Mouse (Mus musculus) embryonic facial prominence, embryonic 13.5 days (tissue): Measurements from ENCODE around the gene Acox2. TPM values are rescaled to one million over a fixed set of nuclear protein-coding genes. Genes with fewer than 3 reads are reported as not detected.

Experiments used
- ATAC-seq: fragments of 200-750 bp; cut with Nextera tagmentation; 2 replicates; pipeline ENCODE4 v1.8.0; 2017; ENCODE audit warnings: low read depth; ENCODE audit not compliant: insufficient number of reproducible peaks, insufficient read depth, low FRiP score, low TSS enrichment
- H3K27ac ChIP-seq: fragments of 300-500 bp; sonication (generic); 2 replicates; pipeline ENCODE4 v1.5.1; 2015; ENCODE audit warnings: moderate library complexity, mild to moderate bottlenecking, inconsistent platforms
- H3K27me3 ChIP-seq: fragments of 300-500 bp; sonication (generic); 2 replicates; pipeline ENCODE4 v1.6.1; 2015; ENCODE audit warnings: mild to moderate bottlenecking, inconsistent platforms
- H3K36me3 ChIP-seq: fragments of 300-500 bp; sonication (generic); 2 replicates; pipeline ENCODE4 v1.6.1; 2015; ENCODE audit warnings: mild to moderate bottlenecking, inconsistent platforms
- H3K4me1 ChIP-seq: fragments of 300-500 bp; sonication (generic); 2 replicates; pipeline ENCODE4 v1.6.1; 2015; ENCODE audit warnings: inconsistent platforms
- H3K4me2 ChIP-seq: fragments of 300-500 bp; sonication (generic); 2 replicates; pipeline ENCODE4 v1.6.1; 2015; ENCODE audit warnings: moderate library complexity, mild to moderate bottlenecking, inconsistent platforms
- H3K4me3 ChIP-seq: fragments of 300-500 bp; sonication (generic); 2 replicates; pipeline ENCODE4 v1.5.1; 2015; ENCODE audit warnings: mild to moderate bottlenecking, inconsistent platforms
- H3K9ac ChIP-seq: fragments of 300-500 bp; sonication (generic); 2 replicates; pipeline ENCODE4 v1.6.1; 2015; ENCODE audit warnings: mild to moderate bottlenecking, inconsistent platforms
- H3K9me3 ChIP-seq: fragments of 300-500 bp; sonication (generic); 2 replicates; pipeline ENCODE4 v1.6.1; 2016; ENCODE audit warnings: inconsistent platforms
- WGBS: fragments of 180-500 bp; shearing (Covaris S2); methylation state at CpG from one replicate; pipeline ENCODE4 v1.1.7; 2015; ENCODE audit warnings: mixed read lengths; 5-methylcytosine and 5-hydroxymethylcytosine counted together
- polyA plus RNA-seq: library from polyadenylated mRNA; unstranded; fragments of >200 nt; fragmentation: Nextera tagmentation; extraction: Ambion mirVana; gene quantifications from 2 replicates; pipeline ENCODE4 v1.2.1, GENCODE M21; 2015

Gene Acox2
- polyA plus RNA-seq, 1 experiment from 2014 or later = not detected

DNA sequence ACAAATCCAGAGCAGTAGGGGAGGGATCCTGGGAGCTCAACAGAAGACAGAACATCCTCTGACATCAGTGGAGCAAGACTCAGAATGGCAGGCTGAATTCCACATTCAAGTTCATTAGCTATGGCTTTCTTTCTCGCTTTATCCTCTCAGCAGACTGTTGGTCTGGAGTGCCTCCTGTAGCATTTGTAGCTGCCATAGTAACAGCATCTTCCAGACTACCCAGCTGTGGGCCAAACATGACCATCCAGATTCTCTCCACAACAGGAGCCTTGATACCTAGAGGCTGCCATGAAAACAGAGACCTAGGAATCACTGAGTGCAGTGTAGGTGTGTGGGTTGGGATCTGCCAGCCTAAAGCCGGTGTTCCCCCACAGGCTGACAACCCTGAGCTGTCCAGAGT, 49.3 kb downstream of the Acox2 start:
- Histone ChIP-seq H3K9me3 (no peaks in the 10 kb centered on the region), H3K9ac (no peak overlapping the region), H3K4me2 (no peak overlapping the region), H3K4me1 (peaks cover 8% of the 10 kb centered on the region), H3K36me3 (no peaks in the 10 kb centered on the region), H3K4me3 (no peak overlapping the region), H3K27me3 (no peaks in the 10 kb centered on the region), H3K27ac (no peak overlapping the region)
- ATAC-seq = no peak
- 86% methylated on average over 2 of the region's 2 CpGs for WGBS

GRCm38 (mm10) chr14:8208876-8209275, 50.3 kb downstream of the Acox2 start:
- ATAC-seq = no peak
- no peak overlapping the region for H3K4me2 ChIP-seq
- 0 out of 2 replicates have a peak, but pooled peaks cover 4% of the 10 kb centered on the region for H3K4me1 ChIP-seq
- H3K36me3 ChIP-seq = no peaks in the 10 kb centered on the region
- 75% methylated on average over 3 of the region's 3 CpGs for WGBS
- H3K27me3 ChIP-seq = no peaks in the 10 kb centered on the region
- no peaks in the 10 kb centered on the region for H3K9me3 ChIP-seq
- no peak overlapping the region for H3K27ac ChIP-seq
- no peak overlapping the region for H3K4me3 ChIP-seq
- no peak overlapping the region for H3K9ac ChIP-seq

DNA sequence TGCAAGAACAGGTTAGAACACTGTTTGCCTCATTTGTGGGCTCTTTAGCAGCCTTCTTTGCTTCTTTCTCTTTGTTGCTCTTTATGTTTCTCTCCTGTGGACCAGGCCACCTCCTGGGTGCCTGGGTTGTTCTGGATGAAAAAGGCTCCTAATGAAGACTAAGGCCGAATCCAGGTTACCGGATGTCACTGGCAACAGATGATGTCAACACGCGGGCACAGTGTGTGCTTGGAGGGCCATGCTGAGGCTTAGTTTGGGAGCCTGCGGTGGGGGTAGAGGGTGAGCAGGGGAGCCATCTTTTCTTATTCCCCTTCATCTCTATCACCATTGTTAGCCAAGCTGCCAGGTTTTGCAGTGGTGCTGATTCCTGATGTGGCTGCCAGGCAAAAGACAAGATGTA, 51.6 kb downstream of the Acox2 start:
- no peaks in the 10 kb centered on the region for H3K9me3 ChIP-seq
- ATAC-seq = no peak
- H3K9ac ChIP-seq = no peak overlapping the region
- 0 out of 2 replicates have a peak, but pooled peaks cover 4% of the 10 kb centered on the region for H3K4me1 ChIP-seq
- H3K4me3 ChIP-seq = no peak overlapping the region
- H3K27ac ChIP-seq = no peak overlapping the region
- 73% methylated on average over 5 of the region's 5 CpGs for WGBS
- no peak overlapping the region for H3K4me2 ChIP-seq
- no peaks in the 10 kb centered on the region for H3K27me3 ChIP-seq
- no peaks in the 10 kb centered on the region for H3K36me3 ChIP-seq

GRCm38 (mm10) chr14:8207105-8207504, 52.0 kb downstream of the Acox2 start:
- Histone ChIP-seq H3K9ac (no peak overlapping the region), H3K36me3 (no peaks in the 10 kb centered on the region), H3K27me3 (no peaks in the 10 kb centered on the region), H3K4me3 (no peak overlapping the region), H3K27ac (no peak overlapping the region), H3K4me1 (0 out of 2 replicates have a peak, but pooled peaks cover 4% of the 10 kb centered on the region), H3K9me3 (no peaks in the 10 kb centered on the region), H3K4me2 (no peak overlapping the region)
- peak; percentile 62; the same call in 1 of the 2 replicates for ATAC-seq
- WGBS = 26% methylated on average over 5 of the region's 5 CpGs

DNA sequence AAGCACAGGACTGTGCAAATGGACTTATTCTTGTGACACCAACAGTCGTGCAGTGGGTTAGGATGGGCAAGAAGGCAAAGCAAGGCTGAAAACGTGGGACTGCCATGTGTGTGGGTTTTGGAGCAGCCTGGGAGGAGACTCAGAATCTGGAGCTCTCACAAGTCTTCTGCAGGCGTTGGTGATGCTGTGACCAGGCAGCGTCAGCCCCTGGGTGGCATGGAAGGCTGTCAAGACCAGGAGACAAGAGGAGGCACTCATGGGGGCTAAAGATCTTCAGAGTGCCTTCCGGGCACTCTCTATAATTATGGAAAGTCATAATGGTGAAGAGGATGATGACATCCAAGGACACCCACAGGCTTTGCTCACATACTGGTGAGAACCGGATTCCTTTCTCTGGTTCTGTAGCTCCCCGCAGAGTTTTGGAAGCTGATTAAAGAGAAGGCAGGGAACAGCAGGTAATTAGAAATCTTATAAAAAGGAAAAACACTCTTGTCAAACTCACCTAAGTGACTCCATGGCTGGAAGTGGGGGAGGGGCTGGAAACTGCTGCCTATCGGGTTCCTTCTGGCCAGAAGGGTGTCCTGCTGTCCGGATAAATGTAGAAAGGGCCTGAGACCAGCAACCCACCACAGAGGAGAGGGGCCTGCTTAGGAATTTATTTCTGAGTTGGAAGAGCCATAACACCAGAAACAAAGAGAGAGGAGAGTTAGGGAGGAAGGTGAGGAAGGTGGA, 52.8 kb downstream of the Acox2 start:
- WGBS = 58% methylated on average over 9 of the region's 9 CpGs
- Histone ChIP-seq H3K4me1 (0 out of 2 replicates have a peak, but pooled peaks cover 4% of the 10 kb centered on the region), H3K4me2 (no peak overlapping the region), H3K27me3 (no peaks in the 10 kb centered on the region), H3K27ac (no peak overlapping the region), H3K36me3 (no peaks in the 10 kb centered on the region), H3K9me3 (no peaks in the 10 kb centered on the region), H3K4me3 (no peak overlapping the region), H3K9ac (no peak overlapping the region)
- ATAC-seq = no peak

- 60% methylated on average over 3 of the region's 3 CpGs for WGBS
- Histone ChIP-seq H3K36me3 (no peaks in the 10 kb centered on the region), H3K4me1 (no peaks in the 10 kb centered on the region), H3K27ac (no peak overlapping the region), H3K4me3 (no peak overlapping the region), H3K9me3 (no peaks in the 10 kb centered on the region), H3K4me2 (no peak overlapping the region), H3K27me3 (no peaks in the 10 kb centered on the region), H3K9ac (no peak overlapping the region)
- ATAC-seq = no peak
Measured at GRCm38 (mm10) chr14:8201715-8202114, 57.4 kb downstream of the Acox2 start.

DNA sequence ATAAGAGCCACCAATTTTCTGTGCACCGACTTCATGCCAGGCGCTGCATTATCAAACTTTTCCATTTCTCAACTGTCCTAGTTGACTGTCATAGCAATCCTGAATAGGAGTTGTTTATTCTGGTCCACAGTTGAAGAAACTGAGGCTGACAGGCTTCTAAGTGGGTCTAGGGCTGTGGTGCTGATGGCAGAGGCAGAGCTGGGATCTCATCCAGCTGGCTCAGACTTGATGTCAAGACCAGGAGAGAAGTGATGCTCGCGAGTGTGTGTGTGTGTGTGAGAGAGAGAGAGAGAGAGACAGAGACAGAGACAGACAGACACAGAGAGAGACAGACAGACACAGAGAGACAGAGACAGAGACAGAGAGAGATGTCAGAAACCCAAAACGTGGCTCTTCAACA, 58.4 kb downstream of the Acox2 start:
- Histone ChIP-seq H3K4me1 (no peaks in the 10 kb centered on the region), H3K4me2 (no peak overlapping the region), H3K27me3 (no peaks in the 10 kb centered on the region), H3K27ac (no peak overlapping the region), H3K9ac (no peak overlapping the region), H3K4me3 (no peak overlapping the region), H3K36me3 (no peaks in the 10 kb centered on the region), H3K9me3 (no peaks in the 10 kb centered on the region)
- WGBS = 82% methylated on average over 5 of the region's 5 CpGs
- ATAC-seq = no peak

DNA sequence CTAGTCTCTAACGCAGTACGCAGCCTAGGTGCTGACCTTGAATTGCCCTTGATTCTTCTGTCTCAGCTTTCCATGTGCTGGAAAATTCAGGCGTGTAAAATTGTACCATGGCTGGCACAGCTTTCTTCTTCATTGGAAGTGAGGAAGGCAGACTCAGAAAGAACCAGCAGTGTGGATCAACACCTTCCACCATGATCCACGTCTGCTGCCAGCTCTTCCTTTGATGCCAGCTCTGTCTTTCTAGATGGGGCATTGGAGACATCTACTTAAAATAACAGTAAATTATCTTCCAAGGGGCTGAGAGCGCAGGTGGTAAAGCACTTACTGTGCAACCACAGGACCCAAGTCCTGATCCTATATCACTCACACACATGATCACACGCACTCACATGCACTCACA, 66.4 kb downstream of the Acox2 start:
- Histone ChIP-seq H3K4me3 (no peak overlapping the region), H3K4me2 (no peak overlapping the region), H3K4me1 (no peaks in the 10 kb centered on the region), H3K27ac (no peak overlapping the region), H3K9me3 (no peaks in the 10 kb centered on the region), H3K9ac (no peak overlapping the region), H3K27me3 (no peaks in the 10 kb centered on the region), H3K36me3 (no peaks in the 10 kb centered on the region)
- 83% methylated on average over 6 of the region's 6 CpGs for WGBS
- no peak for ATAC-seq

- Histone ChIP-seq H3K36me3 (no peaks in the 10 kb centered on the region), H3K9me3 (no peaks in the 10 kb centered on the region), H3K9ac (no peak overlapping the region), H3K27ac (no peak overlapping the region), H3K27me3 (no peaks in the 10 kb centered on the region), H3K4me1 (no peaks in the 10 kb centered on the region), H3K4me3 (no peak overlapping the region), H3K4me2 (no peak overlapping the region)
- no peak for ATAC-seq
- WGBS = 53% methylated on average over 12 of the region's 12 CpGs
Measured at GRCm38 (mm10) chr14:8191331-8191965, 67.7 kb downstream of the Acox2 start.

GRCm38 (mm10) chr14:8190556-8190955, 68.6 kb downstream of the Acox2 start:
- no peak for ATAC-seq
- Histone ChIP-seq H3K4me1 (no peaks in the 10 kb centered on the region), H3K9ac (no peak overlapping the region), H3K36me3 (no peaks in the 10 kb centered on the region), H3K27me3 (no peaks in the 10 kb centered on the region), H3K4me2 (no peak overlapping the region), H3K27ac (no peak overlapping the region), H3K4me3 (no peak overlapping the region), H3K9me3 (no peaks in the 10 kb centered on the region)
- WGBS = 94% methylated on average over 3 of the region's 3 CpGs

DNA sequence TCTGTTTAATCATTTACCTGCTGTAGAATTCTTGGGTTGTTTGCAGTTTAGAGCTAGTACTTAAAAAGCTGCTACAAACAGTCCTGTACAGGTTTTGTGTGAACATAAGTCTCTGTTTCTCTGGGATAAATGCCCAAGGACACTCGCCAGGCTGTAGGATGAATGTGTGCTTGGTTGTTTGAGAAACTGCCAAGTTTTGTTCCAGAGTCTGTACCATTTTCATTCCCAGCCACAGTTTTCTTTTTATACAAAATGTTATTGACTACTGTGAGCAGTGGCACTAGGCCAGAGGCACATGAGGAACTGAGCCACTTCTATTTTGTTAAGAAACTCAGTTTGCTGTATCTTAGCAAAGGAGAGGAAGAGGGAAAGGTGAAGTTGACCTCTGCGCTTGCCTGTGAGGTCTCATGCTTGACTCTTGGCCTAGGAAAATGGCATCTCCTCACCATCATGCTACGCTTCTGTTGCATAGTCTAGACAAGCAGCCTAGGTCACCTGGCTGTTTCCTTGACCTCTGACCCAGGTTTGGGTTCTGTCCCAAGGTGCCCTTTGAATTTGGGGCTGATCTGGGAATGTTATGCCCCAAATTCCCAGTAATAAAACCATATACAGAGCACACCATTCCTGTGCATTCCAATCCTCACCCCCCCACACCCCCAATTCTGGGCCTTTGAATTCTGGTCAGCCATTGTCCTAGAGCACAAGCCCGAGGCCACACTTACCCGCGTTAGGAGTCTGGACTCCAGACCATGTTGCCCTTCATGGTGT, 72.7 kb downstream of the Acox2 start:
- 87% methylated on average over 6 of the region's 6 CpGs for WGBS
- Histone ChIP-seq H3K27me3 (no peaks in the 10 kb centered on the region), H3K9ac (no peak overlapping the region), H3K36me3 (no peaks in the 10 kb centered on the region), H3K4me3 (no peak overlapping the region), H3K9me3 (no peaks in the 10 kb centered on the region), H3K27ac (no peak overlapping the region), H3K4me1 (no peaks in the 10 kb centered on the region), H3K4me2 (no peak overlapping the region)
- no peak for ATAC-seq

DNA sequence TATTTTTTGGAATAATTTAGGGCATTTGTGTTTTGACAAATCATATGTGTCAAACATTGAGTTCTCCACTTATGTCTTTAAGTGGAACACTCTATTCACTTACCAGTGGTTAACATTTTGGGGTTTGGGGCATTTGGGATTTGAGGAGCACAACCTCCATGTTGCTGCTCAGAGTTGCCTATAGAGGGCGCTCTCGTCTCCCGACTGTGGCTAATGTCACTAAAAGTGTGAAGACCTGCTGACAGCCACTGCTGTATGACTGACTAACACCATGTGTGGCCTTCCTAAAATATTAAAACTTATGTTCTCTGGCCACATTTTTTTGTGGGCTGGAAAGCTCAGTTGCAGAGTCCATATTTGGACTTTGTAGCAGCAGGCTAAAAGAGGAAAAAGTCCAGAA, 75.8 kb downstream of the Acox2 start:
- Histone ChIP-seq H3K9me3 (no peaks in the 10 kb centered on the region), H3K36me3 (no peaks in the 10 kb centered on the region), H3K9ac (no peak overlapping the region), H3K4me3 (no peak overlapping the region), H3K27ac (no peak overlapping the region), H3K4me2 (no peak overlapping the region), H3K4me1 (no peaks in the 10 kb centered on the region), H3K27me3 (no peaks in the 10 kb centered on the region)
- ATAC-seq = no peak
- 57% methylated on average over 3 of the region's 3 CpGs for WGBS
